Mouse (Mus musculus) adrenal gland, postnatal 10 days (tissue): Measurements from ENCODE around the gene Kcnj14. TPM values are rescaled to one million over a fixed set of nuclear protein-coding genes. Genes with fewer than 3 reads are reported as not detected.

ENCODE experiments used
- DNase-seq: peaks from one replicate; pipeline ENCODE4 v3.0.0; 2021; ENCODE audit warnings: mixed read lengths
- total RNA-seq, 2 experiments: library from RNA; stranded (reverse); gene quantifications; 2 replicates each; pipeline ENCODE4 v1.2.3; 2021

The Kcnj14 gene
- total RNA-seq, 2 experiments from 2014 or later = 0.24 to 0.51 TPM

- no peak for DNase-seq
Observed at GRCm38 (mm10) chr7:45766764-45767163, 57.8 kb downstream of the Kcnj14 start.

Other genes with a start within 250 kb of the Kcnj14 start
- 10 to 100 TPM in 1 of 2 experiments, 1 to 10 TPM in 1; 1.3 to 21.9 TPM for gene Fgf21, start 209.3 kb downstream of the Kcnj14 start, total RNA-seq
- gene Fut1, start 207.5 kb downstream of the Kcnj14 start, total RNA-seq = under 1 TPM in 1 of 2 experiments, not detected in 1; 0.21 TPM
- under 1 TPM; 0.39 to 0.73 TPM for gene Izumo1, start 203.0 kb downstream of the Kcnj14 start, total RNA-seq
- 10 to 100 TPM; 35.6 to 37.9 TPM for gene Rasip1, start 197.3 kb downstream of the Kcnj14 start, total RNA-seq
- gene Mamstr, start 184.8 kb downstream of the Kcnj14 start, total RNA-seq = 10 to 100 TPM in 1 of 2 experiments, 1 to 10 TPM in 1; 8.3 to 13.2 TPM
- gene Fut2, start 158.4 kb downstream of the Kcnj14 start, total RNA-seq = not detected
- under 1 TPM in 1 of 2 experiments, not detected in 1; 0.39 TPM for gene Ntn5, start 140.8 kb downstream of the Kcnj14 start, total RNA-seq
- under 1 TPM; 0.21 to 0.30 TPM for gene Sec1, start 130.4 kb downstream of the Kcnj14 start, total RNA-seq
- gene Car11, start 124.9 kb downstream of the Kcnj14 start, total RNA-seq = 10 to 100 TPM in 1 of 2 experiments, 1 to 10 TPM in 1; 7.6 to 14.5 TPM
- gene Dbp, start 119.7 kb downstream of the Kcnj14 start, total RNA-seq = 10 to 100 TPM; 21.4 to 62.3 TPM
- 1,000 to 10,000 TPM; 1,029 to 1,042 TPM for gene Rpl18, start 109.3 kb downstream of the Kcnj14 start, total RNA-seq
- 10 to 100 TPM; 28.0 to 28.8 TPM for gene Sphk2, start 106.8 kb downstream of the Kcnj14 start, total RNA-seq
- under 1 TPM; 0.27 to 0.33 TPM for gene Fam83e, start 103.6 kb downstream of the Kcnj14 start, total RNA-seq
- not detected for gene Spaca4, start 99.0 kb downstream of the Kcnj14 start, total RNA-seq
- gene Lmtk3, start 41.0 kb downstream of the Kcnj14 start, total RNA-seq = 1 to 10 TPM; 4.2 to 8.3 TPM
- gene Sult2b1, start 40.1 kb downstream of the Kcnj14 start, total RNA-seq = under 1 TPM; 0.39 to 0.45 TPM
- gene Cyth2, start 10.2 kb downstream of the Kcnj14 start, total RNA-seq = 100 to 1,000 TPM in 1 of 2 experiments, 10 to 100 TPM in 1; 88.5 to 107 TPM
- 10 to 100 TPM; 23.7 to 27.5 TPM for gene Grwd1, start 6.2 kb upstream of the Kcnj14 start, total RNA-seq
- 100 to 1,000 TPM; 126 to 132 TPM for gene Kdelr1, start 48.0 kb upstream of the Kcnj14 start, total RNA-seq
- gene Grin2d, start 53.6 kb upstream of the Kcnj14 start, total RNA-seq = 1 to 10 TPM in 1 of 2 experiments, under 1 TPM in 1; 0.72 to 1.2 TPM
- under 1 TPM in 1 of 2 experiments, not detected in 1; 0.30 TPM for gene Syngr4, start 71.9 kb upstream of the Kcnj14 start, total RNA-seq
- 10 to 100 TPM; 85.8 to 88.1 TPM for gene Tmem143, start 72.2 kb upstream of the Kcnj14 start, total RNA-seq
- gene Emp3, start 96.6 kb upstream of the Kcnj14 start, total RNA-seq = 100 to 1,000 TPM; 156 to 158 TPM
- gene Ccdc114, start 99.3 kb upstream of the Kcnj14 start, total RNA-seq = 1 to 10 TPM; 6.1 to 7.2 TPM
- 10 to 100 TPM in 1 of 2 experiments, 1 to 10 TPM in 1; 8.2 to 13.6 TPM for gene Abcc6, start 205.5 kb upstream of the Kcnj14 start, total RNA-seq
- 10 to 100 TPM; 50.4 to 50.6 TPM for gene Nomo1, start 208.9 kb upstream of the Kcnj14 start, total RNA-seq